Mouse (Mus musculus): ENCODE data around the gene Ccdc81.
A peak's percentile ranks its signal among the peaks of the same experiment; 100 is the strongest.

Gene Ccdc81

DNA sequence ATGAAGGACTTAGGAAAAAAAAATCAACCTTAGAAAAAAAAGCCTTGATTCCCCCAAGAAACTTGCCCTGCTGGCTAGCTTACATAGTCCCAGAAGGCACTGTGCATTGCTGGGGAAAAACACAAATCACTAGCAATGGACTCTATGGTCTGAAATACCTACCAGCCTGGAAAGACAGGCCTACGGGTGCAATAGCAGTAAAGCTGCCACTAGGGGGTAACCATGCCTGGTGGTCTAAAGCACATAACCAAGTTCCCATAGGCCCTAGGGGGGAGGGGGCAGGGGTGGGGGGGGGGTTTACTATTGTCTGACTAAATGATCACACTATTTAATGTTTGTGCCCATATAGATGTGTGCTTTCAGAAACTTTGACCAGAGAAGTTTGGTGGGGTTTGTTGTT, 38.7 kb downstream of the Ccdc81 start:
- DNase-seq (ENCODE audit: low spot score) = no peak

DNA sequence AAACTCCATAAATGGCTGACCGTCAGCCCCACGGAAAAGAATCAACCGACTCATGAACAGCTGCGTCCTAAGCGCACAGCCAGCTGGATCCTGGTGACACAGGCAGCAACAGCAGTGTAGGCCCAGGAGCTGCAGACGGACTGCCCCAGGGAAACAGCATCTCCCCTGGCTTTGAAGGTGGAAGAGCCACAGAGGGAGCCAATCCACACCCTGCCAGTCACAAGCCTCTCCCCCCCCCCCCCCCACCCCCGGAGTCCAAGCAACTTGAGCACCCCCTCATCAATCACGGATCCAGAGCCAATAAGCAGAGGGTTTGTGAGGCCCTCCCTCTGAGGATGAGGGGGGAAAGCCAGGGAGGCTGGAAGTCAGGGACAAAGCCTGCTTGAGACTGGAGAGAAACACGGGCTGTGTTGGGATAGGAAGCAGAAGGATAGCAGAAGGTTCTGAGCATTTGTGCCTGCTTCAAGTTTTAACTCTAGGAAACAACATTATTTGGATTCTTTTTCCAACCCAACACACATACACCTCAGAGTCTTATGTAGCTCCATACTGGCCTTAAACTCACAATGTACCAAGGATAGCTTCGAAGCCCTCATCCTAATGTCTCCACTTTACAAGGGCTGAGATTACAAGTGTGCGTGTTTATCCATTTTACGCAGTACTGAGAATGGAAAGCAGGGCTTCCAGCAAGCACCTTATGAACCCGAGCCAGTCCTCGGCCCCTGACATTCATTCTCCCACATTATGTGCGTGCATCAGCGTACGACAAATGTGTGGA, 46.8 kb downstream of the Ccdc81 start:
- no peak for DNase-seq (ENCODE audit: low spot score)

DNA sequence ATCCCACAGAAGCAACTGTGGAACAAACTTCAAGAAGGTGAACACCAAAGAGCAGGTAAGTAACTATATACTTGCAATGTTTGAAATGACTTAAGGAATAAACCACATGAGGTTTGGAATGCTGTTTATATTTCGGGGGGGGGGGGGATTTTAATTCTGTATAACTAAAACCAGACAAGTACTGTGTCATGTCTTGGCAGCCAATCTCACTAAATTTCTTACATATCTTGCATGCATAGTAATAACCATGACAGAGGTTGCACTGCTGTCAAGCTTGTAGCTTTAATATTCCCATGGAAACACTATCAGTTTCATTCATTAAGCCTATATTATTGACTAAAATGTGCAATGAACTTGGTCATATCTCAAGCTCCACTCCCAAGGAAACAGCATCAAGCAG, 48.2 kb downstream of the Ccdc81 start:
- DNase-seq (ENCODE audit: low spot score) = no peak

DNA sequence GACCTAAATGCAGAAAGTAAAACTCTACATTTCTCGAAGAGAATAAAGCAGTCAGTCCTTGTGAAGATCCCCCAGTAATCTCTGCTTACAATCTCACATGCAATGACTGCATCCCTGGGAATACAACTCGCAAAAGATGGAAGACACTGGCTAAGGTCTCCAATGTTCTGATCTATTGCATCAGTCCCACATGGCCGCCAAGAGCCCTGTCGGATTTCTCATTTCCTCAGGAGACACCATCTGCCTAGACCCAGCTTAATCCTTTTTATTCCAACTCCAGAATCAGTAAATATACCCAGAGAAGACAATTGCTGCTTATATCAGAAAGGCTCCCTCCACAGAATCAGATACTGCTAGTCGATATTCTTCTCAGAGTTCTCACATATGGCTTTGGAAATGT, 50.3 kb downstream of the Ccdc81 start:
- DNase-seq (ENCODE audit: low spot score) = no peak

DNA sequence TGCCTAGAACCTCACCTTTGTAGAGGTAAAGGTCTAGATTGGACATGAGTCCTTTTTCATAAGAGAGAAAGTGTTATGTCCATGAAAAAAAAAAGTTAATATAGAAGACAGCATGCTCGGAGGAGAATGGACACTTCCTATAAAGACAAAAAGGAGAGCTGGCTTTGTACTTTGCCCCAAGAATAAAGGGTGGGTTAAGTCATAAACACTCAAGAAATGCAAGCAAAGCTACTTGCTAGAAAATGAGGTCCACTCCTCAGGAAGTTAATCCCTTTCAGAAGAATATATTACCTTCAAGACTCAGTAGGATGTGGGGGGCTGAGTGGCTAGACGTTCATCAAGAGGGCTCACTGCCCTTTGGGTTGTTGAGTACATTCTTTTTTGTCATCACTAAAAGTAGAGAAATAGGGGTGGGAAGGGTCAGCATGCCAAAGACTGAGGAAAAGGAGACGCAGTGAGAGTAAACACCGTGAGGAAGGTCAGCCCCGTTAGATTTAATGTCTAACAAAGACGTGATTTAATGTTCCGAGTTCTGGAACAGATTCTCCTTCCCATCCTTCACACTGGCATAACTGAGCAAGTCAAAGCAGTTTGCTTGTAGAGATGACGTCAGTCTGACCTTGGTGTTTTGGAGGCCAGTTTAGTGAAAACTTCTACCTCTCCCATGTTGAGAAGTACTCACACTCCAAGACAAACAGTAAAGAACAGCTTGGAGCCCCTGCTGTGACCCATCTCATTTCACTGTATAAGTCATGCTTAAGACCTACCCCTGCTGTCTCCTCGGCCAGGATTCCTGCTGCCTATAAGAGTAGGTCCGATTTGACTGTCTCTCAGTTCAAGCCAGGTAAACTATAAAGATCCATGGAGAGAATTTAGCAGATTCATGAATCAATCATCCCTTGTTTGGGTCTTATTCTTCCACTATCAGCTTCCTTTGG, 51.0 kb downstream of the Ccdc81 start:
- DNase-seq (ENCODE audit: low spot score) = no peak

DNA sequence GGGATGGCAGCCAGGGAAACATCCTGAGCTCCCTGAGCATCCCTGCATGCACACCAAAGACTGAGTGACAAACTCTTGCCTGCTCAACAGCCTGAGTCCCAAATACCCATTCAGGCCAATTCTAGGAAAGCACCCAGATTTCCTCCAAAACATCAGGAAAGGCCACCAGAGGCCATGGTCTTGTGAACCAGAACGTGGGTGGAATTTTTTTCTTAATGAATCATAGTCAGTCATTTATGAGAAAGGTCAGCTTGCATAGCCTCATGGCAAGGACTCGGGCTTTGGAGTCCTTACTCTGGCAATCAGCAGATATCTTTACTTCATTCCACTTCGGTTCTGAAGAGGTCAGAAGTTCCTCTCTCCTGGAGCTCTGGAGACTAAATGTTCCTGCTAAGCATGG, 52.9 kb downstream of the Ccdc81 start:
- DNase-seq (ENCODE audit: low spot score) = no peak

DNA sequence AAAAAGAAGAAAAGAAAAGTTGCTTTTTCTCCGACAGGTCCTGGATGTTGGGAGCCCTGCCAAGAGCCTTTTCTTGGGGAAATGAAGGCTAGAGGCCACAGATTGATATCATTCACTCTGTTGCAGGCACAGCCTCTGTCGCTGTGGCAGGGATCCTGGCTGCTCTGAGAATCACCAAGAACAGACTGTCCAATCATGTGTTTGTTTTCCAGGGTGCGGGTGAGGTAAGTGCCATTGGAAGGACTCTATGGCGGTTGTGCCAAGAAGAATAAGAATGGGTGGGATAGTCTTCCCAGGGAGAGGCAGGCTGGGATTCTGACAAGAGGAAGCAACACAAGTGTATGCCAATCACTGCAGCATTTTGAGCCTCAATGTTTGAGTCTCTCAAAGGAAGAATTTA, 57.8 kb downstream of the Ccdc81 start:
- no peak for DNase-seq (ENCODE audit: low spot score)

DNA sequence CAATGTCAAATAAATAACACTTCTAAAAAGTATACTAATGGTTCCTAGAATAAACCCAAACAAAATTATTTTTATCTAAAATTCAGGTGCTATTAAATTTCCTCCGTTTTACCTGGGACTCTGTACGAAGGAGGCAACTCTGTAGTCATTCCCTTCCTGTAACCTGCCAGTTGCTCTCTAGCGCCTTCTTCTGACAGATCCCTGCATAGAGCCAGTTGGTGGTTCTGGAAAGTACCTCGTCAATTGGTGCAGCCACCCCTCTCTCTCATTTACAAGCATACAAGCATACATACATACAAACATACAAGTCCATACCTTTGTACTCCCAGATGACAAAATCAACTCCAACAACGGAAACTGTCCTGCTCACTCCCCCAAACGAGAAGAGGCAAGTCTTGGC, 59.9 kb downstream of the Ccdc81 start:
- no peak for DNase-seq (ENCODE audit: low spot score)

DNA sequence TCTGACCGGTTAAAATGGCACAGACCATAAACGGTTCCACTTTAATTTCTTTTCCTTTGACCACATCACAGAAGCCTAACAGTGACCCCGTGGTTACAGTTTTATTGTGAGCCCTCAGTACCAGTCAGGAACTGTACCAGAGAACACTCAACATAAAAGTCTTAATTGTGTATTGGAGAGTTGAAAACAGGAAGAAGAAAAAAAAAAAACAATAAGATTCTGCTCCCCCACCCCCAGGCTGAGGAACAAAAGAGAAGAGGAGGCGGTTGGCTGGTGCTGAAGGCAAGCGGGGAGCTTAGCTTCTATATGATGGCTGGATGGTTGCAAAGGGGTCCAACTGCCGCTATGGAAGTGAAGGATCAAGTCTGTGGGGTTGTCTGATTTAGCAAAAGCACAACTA, 60.3 kb downstream of the Ccdc81 start:
- DNase-seq (ENCODE audit: low spot score) = no peak

DNA sequence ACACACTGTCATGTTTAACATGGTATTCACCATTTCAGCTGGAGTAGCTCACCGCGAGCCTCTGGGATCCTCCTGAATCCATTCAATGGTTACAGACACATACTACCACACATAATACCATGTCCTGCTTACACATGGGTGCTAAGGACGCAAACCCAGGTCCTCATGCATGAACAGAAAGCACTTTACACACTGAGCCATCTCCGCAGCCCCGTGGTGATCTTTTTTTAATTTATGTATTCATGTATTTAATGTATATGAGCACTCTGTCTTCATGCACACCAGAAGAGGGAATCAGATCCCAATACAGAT, 61.1 kb downstream of the Ccdc81 start:
- no peak for DNase-seq (ENCODE audit: low spot score)

DNA sequence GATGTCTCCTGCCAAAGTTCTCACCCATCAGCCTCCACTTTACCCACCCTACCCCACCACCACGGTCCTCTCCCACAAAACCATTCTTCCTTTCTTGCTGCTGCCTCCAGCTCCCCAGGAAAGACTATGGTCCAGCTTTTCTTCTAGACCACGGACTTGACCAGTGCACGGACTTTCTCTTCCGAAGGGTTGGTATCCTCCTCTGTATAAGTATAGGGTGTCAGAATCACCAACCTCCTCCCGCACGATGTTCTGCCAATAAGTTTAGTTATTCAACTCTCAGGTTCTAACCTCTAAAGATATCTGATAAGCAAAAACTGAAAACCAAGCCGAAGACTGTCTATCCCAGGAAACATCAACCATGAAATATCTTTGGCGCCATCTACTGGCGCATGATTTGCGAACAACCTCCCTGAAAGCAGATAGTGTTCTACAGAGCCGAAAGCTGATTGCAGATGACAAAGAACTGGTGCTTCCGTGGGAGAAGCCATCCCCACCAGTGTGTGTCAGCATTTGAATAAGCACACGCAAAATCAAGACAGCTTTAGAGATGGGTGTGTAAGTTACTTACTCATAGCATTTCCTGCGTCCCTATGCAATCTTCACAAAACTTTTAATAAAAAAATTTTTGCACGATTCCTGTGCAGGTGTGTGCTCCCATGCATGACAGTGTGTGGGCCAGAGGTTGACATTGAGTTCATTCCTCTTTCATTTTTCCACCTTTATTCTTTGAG, 61.6 kb downstream of the Ccdc81 start:
- DNase-seq (ENCODE audit: low spot score) = peak; percentile 84

DNA sequence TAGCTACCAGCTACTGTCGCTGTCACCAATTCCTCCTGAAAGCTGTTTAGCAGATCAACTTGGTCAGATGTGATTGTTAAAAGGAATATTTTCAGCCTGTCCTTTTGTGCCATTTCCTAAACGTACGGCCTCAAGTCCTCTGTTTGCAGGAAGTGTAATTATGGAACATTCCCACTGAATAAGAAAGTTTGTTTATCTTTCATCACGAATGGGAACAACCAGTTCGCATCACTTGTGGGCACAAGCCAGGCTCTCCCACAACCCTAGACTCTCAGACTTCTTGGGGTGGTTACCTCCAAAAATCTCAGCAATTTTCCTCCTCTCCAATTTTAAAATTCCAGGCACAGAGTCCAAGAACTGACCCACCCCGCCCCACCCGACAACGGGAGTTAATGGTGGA, 63.7 kb downstream of the Ccdc81 start:
- no peak for DNase-seq (ENCODE audit: low spot score)

DNA sequence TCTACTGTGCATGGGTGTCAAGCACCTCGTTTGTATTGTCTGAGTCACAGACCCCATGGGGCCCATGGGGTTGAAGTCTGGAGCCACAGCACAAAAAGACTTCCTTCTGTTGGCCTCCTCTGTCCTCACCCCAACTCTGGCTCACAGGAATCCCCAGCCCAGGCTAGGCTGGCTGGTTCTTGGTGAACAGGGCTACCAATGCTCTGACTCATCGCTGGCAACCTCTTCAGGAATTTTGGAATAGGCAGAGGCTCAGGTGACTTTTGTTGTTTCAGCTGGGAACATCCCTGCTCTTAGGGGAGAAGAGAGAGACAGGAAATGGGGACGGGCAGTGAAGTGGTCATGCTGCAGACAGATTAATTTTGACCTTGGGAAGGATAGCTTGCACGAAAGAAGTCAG, 65.6 kb downstream of the Ccdc81 start:
- no peak for DNase-seq (ENCODE audit: low spot score)

DNA sequence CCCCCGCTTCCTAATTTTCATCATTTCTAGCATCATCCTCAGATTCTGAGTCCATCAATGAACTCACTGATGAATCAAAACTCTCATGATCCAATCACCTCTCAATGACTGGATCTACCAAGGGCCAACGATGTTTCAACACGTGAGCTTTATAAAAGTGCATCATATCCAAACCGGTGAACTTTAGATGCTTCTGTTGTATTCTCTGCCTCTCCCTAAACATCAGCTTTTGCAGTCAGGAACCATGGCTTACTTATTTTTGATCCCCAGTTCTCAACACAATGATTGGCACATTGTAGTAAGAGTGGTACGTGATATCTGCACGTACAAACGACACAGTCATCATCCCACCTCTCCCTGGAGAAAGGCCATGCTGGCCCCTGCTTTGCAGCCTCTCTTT, 66.8 kb downstream of the Ccdc81 start:
- no peak for DNase-seq (ENCODE audit: low spot score)

DNA sequence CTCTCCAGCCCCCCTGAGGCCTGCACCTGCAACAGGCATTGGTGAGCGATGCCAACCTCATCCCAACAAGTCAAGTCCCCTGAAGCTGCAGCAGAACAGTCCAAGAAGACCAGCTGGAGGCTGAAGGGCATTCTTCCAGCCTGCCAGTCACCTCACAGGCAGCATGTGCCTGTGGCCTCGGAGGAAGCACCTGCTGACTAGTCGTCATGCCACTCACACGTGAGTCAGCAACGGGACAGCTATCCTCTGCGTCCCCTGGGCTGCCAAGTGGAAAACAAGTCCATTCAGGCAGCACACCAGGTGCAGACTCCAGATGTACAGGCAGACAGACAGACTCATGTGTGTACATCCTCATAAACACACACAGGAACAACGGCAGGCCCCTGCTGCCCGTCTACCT, 67.9 kb downstream of the Ccdc81 start:
- DNase-seq (ENCODE audit: low spot score) = no peak

DNA sequence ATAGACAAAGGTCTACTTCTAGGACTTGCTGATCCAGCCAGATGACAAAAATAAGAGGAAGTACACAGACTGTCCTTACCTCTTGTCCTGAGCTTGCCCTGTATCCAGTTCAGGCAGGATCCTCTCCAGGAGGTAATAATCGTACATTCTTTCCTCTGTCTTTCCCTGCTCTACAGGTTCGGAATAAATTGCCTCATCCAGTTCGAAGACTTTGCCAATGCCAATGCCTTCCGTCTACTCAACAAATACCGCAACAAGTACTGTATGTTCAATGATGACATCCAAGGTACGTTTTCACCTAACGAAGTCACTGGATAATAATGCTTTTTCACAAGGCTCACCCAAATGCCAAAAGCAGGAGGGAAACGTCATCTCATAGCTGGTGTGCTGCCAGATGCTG, 69.9 kb downstream of the Ccdc81 start:
- no peak for DNase-seq (ENCODE audit: low spot score)

DNA sequence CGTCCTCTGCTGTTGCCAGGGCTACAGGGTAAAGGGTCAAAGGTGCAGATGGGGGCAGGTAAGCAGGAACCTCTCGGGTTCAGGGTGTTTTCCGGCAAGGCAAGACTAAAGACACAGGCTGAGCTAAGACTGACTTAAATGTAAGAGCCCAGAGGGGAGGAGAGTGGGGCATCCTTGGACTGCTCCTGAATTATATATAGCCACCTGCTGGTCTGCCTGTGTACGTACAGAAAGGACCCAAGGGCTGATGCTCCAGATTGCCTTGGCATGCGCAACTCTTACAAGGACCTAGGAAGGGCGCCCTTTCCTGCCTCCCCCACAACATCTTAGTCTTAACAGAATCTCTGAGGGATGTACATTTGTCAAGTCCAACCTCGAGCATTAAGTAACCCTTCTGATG, 74.2 kb downstream of the Ccdc81 start:
- DNase-seq (ENCODE audit: low spot score) = no peak

DNA sequence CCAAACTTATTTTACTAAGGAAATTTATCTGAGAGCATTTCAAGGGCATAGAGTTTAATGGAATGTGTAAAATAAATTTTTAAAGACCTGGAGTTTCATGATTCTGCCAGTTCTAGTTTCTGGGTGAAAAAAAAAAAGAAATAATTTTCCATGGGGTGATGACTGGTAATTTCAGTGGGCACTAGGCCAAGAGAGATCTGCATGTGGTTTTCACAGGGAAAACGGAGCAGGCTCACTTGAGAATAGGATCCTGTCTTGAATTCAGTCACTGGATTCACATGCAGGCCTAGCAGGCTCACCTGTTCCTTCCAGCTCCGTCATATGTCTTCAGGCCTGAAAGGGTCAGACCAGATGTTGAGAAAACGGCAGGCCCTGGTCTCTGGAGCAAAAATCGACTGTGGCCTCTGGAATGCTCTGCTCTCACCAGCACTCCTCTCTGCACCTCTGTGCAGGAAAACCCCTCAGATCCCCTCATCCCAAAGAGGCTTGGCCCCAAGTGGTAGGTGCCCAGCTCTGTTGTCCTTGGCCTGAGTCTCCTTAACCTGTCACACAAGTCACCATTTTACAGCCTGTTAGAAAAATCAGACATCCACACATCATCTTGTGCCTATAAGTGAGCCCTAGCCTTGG, 74.9 kb downstream of the Ccdc81 start:
- no peak for DNase-seq (ENCODE audit: low spot score)

Data from left cerebral cortex, adult 11 months (tissue).